Mouse (Mus musculus) layer of hippocampus, postnatal 25 days (tissue): ENCODE measurements around the gene Spam1. TPM values are rescaled to one million over a fixed set of nuclear protein-coding genes. Genes with fewer than 3 reads are reported as not detected.

Source experiments
- DNase-seq, 2 experiments: peaks; one replicate each; pipeline ENCODE4 v3.0.0; 2022; ENCODE audit warnings: mixed read lengths in 2 of 2, low spot score in 1 of 2; ENCODE audit errors: extremely low spot score in 1 of 2
- total RNA-seq, 2 experiments: library from RNA; stranded (reverse); gene quantifications; 2 replicates each; pipeline ENCODE4 v1.2.3; 2021

Gene Spam1
- not detected for total RNA-seq

DNA sequence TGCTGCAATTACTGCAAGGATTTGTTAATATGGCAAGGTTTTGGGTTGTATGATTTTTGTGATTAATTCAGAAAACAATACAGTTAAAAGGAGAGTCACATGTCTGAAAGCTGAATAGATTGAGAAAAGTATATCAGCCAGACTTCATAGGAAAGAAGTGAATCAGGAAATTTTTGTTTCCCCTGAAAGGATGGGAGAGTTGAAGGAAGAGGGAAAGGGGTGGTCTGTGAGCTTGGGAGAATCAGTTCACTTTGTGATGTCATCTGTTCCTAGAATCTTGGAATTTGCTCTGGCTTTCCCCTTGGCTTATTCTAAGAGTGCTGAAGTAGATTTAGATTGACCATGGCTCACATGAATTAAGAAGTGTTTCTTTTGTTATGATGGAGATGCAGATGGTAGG is at the start of gene Spam1:
Gene Spam1 (plus strand): TSS at position 301 of the 400 bp plus-strand sequence.
- DNase-seq = no peak

GRCm38 (mm10) chr6:24748029-24748428 is 43.0 kb upstream of the Spam1 start, which contains the start of gene Hyal4:
Hyal4 (plus strand) TSS chr6:24748329.
- DNase-seq = no peak

- DNase-seq = no peak
Observed at GRCm38 (mm10) chr6:24759281-24759680, 31.7 kb upstream of the Spam1 start.

- no peak for DNase-seq
Observed at GRCm38 (mm10) chr6:24766261-24766660, 24.7 kb upstream of the Spam1 start.

- DNase-seq = no peak
Observed at GRCm38 (mm10) chr6:24779182-24779581, 11.8 kb upstream of the Spam1 start.

DNA sequence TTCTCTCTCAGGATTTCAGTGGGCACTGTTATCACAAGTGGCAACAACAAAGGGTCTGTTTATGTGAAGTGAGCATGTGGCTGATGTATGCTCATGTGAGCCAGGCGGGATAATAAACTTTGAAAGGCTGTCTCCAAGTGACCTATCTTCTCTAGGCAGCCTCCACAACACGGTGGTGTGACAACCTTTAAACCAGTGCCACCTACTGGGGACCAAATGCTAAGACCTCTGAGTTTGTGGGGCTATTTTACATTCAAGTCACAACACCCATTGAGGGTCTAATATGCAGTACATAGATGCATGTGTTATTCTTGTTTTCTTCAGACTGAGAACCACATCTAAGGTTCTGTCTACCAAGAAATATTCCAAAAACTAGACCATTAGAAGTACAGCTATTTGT is 31.1 kb downstream of the Spam1 start:
- no peak for DNase-seq

Other genes with a start within 250 kb of the Spam1 start
- gene Lmod2, start 193.4 kb upstream of the Spam1 start, total RNA-seq = not detected
- 100 to 1,000 TPM; 137 to 141 TPM for gene Wasl, start 126.2 kb upstream of the Spam1 start, total RNA-seq
- gene Hyal6, start 57.9 kb upstream of the Spam1 start, total RNA-seq = not detected
- gene Hyal4, start 42.9 kb upstream of the Spam1 start, total RNA-seq = not detected
- not detected for gene Hyal5, start 66.8 kb downstream of the Spam1 start, total RNA-seq
- 10 to 100 TPM; 48.0 to 48.9 TPM for gene Tmem229a, start 165.1 kb downstream of the Spam1 start, total RNA-seq